Mouse (Mus musculus) kidney, postnatal 0 days (tissue): ENCODE measurements at regions not wholly inside any gene's neighbourhood (a gene's known extent, or its start where the extent isn't known, plus 50 kb on each side); places are given as distances from the start of the nearest gene placed in this dataset.

Source experiments
- ATAC-seq: fragments of 200-750 bp; cut with Nextera tagmentation; replicated peaks from 2 replicates; pipeline ENCODE4 v1.8.0; 2017; ENCODE audit warnings: low read depth, moderate number of reproducible peaks, moderate TSS enrichment, moderate library complexity; ENCODE audit not compliant: low FRiP score
- DNase-seq: peaks from one replicate; pipeline ENCODE4 v3.0.0-alpha.2; 2016; ENCODE audit warnings: low spot score
- H3K27ac ChIP-seq: fragments of 300-500 bp; sonication (generic); 2 replicates; pipeline ENCODE4 v1.5.1; 2014; ENCODE audit warnings: mild to moderate bottlenecking
- H3K27me3 ChIP-seq: fragments of 300-500 bp; sonication (generic); 2 replicates; pipeline ENCODE4 v1.6.1; 2014; ENCODE audit warnings: low read length, mixed read lengths; ENCODE audit not compliant: insufficient read depth
- H3K36me3 ChIP-seq: fragments of 300-500 bp; sonication (generic); 2 replicates; pipeline ENCODE4 v1.6.1; 2014; ENCODE audit warnings: low read length, mixed read lengths; ENCODE audit not compliant: insufficient read depth
- H3K4me1 ChIP-seq: fragments of 300-500 bp; sonication (generic); replicated peaks from 2 replicates; pipeline ENCODE4 v1.6.1; 2014; ENCODE audit warnings: antibody characterized with exemption, low read length, mixed read lengths; ENCODE audit not compliant: insufficient read depth
- H3K4me2 ChIP-seq: fragments of 300-500 bp; sonication (generic); 2 replicates; pipeline ENCODE4 v1.6.1; 2014; ENCODE audit warnings: mild to moderate bottlenecking, low read length, moderate library complexity, mixed read lengths
- H3K4me3 ChIP-seq: fragments of 300-500 bp; sonication (generic); replicated peaks from 2 replicates; pipeline ENCODE4 v1.5.1; 2014; ENCODE audit warnings: low read depth, low read length
- H3K9ac ChIP-seq: fragments of 300-500 bp; sonication (generic); 2 replicates; pipeline ENCODE4 v1.6.1; 2014; ENCODE audit warnings: low read depth, low read length
- H3K9me3 ChIP-seq: fragments of 300-500 bp; sonication (generic); replicated peaks from 2 replicates; pipeline ENCODE4 v1.6.1; 2016; ENCODE audit warnings: low read length, inconsistent platforms, mixed read lengths
- CTCF ChIP-seq: IDR thresholded peaks from 2 replicates; pipeline ENCODE4 v1.5.1; 2016; ENCODE audit warnings: antibody characterized with exemption, low read depth, mild to moderate bottlenecking, moderate library complexity
- WGBS: fragments of 180-500 bp; shearing (Covaris S2); extraction: QIAGEN DNeasy Blood & Tissue Kit; methylation state at CpG from one replicate; pipeline ENCODE4 v1.1.7; 2014; 5-methylcytosine and 5-hydroxymethylcytosine counted together

DNA sequence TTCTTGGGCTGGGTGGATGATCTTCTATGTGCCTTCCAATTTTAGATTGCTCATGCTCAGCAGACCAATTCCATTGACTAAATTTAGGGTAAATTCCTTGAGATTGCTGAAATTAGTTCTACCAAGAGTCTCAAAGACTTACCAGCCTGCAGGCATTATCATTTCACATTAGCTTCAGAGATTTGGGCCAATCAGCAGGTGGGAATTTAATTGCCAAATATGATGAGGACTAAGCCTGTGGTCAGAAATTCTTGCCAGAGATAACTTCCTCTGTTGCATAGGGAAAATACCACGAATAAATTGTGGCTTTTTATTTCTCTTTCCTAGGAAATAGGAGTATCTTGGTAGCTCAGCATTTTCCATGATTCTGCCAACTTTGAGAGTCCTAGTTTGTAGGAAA lies 91.6 kb upstream of the Mettl25 start:
- Histone ChIP-seq H3K27ac (no peak overlapping the region), H3K27me3 (no peaks in the 10 kb centered on the region), H3K9me3 (no peaks in the 10 kb centered on the region), H3K4me2 (no peak overlapping the region), H3K36me3 (no peaks in the 10 kb centered on the region), H3K4me1 (no peaks in the 10 kb centered on the region), H3K9ac (no peak overlapping the region), H3K4me3 (no peak overlapping the region)
- ATAC-seq (no peak), DNase-seq (no peak)
- 50% methylated on average over 1 of the region's 1 CpGs for WGBS
- TF ChIP-seq CTCF = no peak

DNA sequence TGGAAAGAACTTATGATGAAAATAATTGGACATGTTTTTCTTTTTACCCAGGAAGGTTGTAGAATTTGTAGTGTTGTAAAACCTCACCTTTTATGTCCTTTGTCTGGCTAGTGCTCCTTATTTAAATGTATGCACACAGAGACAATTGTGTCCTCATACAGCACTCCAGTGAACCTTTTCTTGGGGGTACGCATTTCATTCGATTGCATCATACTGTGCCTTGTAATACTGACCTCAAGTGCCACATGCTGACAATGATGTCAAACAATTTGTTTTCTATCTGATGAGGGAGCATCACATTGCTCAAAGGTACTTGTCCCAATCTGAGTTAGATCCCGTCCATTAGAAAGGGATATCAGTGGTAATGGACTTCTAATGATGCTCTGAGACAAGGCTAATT lies 86.4 kb upstream of the Mettl25 start:
- no peak overlapping the region for H3K4me2 ChIP-seq
- H3K4me3 ChIP-seq = no peak overlapping the region
- no peak overlapping the region for H3K9ac ChIP-seq
- TF ChIP-seq CTCF = no peak
- H3K4me1 ChIP-seq = no peaks in the 10 kb centered on the region
- no peaks in the 10 kb centered on the region for H3K27me3 ChIP-seq
- no peak overlapping the region for H3K27ac ChIP-seq
- ATAC-seq (no peak), DNase-seq (no peak)
- WGBS = 75% methylated on average over 3 of the region's 3 CpGs
- H3K9me3 ChIP-seq = no peaks in the 10 kb centered on the region
- no peaks in the 10 kb centered on the region for H3K36me3 ChIP-seq

DNA sequence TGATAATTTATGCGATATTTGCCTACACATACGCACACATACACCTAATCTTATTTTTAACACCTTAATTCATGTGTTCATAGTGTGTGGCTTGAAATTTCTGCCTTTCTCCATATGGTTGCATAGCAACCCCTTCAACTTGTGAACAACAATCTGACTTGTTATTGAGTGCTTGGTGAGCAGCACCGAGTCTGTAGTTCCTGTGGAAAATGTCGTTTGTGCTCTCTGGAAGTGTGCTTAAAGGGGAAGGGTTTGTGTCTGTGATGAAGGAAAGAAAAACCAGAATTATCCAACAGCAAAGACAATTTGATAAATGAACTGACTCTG lies 85.7 kb upstream of the Mettl25 start:
- Histone ChIP-seq H3K9ac (no peak overlapping the region), H3K36me3 (no peaks in the 10 kb centered on the region), H3K4me1 (no peaks in the 10 kb centered on the region), H3K4me2 (no peak overlapping the region), H3K27me3 (no peaks in the 10 kb centered on the region), H3K27ac (no peak overlapping the region), H3K9me3 (no peaks in the 10 kb centered on the region), H3K4me3 (no peak overlapping the region)
- no peak for DNase-seq
- TF ChIP-seq CTCF = no peak
- ATAC-seq = no peak
- 73% methylated on average over 4 of the region's 4 CpGs for WGBS

DNA sequence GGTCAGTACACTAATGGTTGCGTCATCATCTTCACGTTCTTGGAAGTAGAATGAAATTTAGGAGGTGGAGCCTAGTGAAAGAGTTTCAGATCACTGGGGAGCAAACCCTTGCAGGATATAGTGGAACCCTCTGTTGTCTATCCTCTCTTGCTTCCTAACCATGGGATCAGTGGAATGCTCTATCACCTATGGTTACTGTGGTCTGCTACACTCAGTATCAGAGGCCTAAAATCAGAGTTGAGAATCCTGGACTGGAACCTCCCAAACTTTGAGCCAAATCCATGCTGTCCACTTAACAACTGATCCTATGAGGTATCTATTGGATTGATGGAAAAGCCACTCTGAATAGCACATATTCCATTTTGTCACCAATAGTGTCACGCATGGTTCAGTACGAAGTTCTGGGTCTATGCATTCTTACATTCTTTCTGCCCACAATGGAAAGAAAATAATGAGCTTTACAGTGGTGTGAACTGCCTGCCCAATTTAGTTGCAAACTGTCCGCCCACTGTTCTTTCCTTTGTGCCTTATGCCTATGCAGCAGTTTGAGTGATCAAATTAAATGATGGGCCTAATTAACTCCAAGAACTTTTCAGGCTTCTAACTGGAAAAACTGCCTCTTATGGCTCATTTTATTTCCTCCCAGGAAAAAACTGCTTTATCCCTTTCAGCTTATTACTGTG lies 85.2 kb upstream of the Mettl25 start:
- no peaks in the 10 kb centered on the region for H3K27me3 ChIP-seq
- no peak for ATAC-seq
- no peak overlapping the region for H3K27ac ChIP-seq
- H3K4me2 ChIP-seq = no peak overlapping the region
- no peaks in the 10 kb centered on the region for H3K36me3 ChIP-seq
- TF ChIP-seq CTCF = no peak
- no peak overlapping the region for H3K9ac ChIP-seq
- no peak for DNase-seq
- H3K9me3 ChIP-seq = no peaks in the 10 kb centered on the region
- H3K4me1 ChIP-seq = no peaks in the 10 kb centered on the region
- 90% methylated on average over 5 of the region's 5 CpGs for WGBS
- no peak overlapping the region for H3K4me3 ChIP-seq

DNA sequence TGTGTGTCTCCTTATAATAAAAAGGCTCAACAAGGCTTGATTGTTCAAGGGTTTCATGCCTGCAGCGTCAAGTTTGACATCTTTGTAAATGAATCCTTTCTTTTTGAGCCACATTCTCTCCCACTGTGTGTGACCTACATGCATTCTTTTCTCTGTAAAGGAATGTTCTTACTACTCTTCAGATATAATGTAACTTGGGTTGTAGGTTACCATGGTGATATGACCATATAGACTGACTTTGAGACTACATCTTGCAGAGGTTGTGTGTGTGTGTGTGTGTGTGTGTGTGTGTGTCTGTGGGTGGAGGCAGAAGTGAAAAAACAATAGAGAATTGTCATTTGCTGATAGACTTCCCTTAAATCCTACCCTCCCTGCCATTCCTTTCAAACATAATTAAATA lies 58.5 kb upstream of the Mettl25 start:
- H3K36me3 ChIP-seq = no peaks in the 10 kb centered on the region
- ATAC-seq (no peak), DNase-seq (no peak)
- no peaks in the 10 kb centered on the region for H3K4me1 ChIP-seq
- H3K9me3 ChIP-seq = no peaks in the 10 kb centered on the region
- 76% methylated on average over 1 of the region's 1 CpGs for WGBS
- no peak for TF ChIP-seq CTCF
- H3K27me3 ChIP-seq = no peaks in the 10 kb centered on the region
- H3K4me2 ChIP-seq = no peak overlapping the region
- H3K9ac ChIP-seq = no peak overlapping the region
- H3K4me3 ChIP-seq = no peak overlapping the region
- no peak overlapping the region for H3K27ac ChIP-seq

DNA sequence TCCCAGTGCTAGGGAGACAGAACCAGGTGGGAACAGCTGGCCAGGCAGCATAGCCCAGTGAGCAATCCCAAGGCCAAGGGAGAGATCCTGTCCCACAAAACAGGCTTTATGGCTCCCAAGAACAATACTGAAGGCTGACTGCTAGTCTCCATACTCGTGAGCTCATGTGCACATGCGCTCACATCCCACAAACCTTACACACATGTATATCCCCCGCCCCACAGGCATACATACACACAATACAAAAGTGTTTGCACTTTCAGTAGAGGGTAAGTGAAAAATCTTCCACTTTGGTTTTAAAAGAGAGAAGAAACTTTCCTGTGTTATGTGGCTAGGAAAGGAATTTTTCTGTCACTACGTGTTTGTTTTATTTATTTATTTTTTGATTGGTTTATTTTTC lies 58.0 kb upstream of the Mettl25 start:
- 79% methylated on average over 4 of the region's 4 CpGs for WGBS
- Histone ChIP-seq H3K36me3 (no peaks in the 10 kb centered on the region), H3K4me1 (no peaks in the 10 kb centered on the region), H3K4me2 (no peak overlapping the region), H3K9me3 (no peaks in the 10 kb centered on the region), H3K4me3 (no peak overlapping the region), H3K9ac (no peak overlapping the region), H3K27ac (no peak overlapping the region), H3K27me3 (no peaks in the 10 kb centered on the region)
- ATAC-seq = no peak
- TF ChIP-seq CTCF = no peak
- no peak for DNase-seq
